Mouse (Mus musculus) fat pad, adult 2 months (tissue): ENCODE data around the gene Sucla2.

Experiments
- DNase-seq: peaks from one replicate; pipeline ENCODE4 v3.0.0-alpha.2; 2011; ENCODE audit warnings: low read depth, low spot score; ENCODE audit errors: extremely low read depth

The Sucla2 gene

DNA sequence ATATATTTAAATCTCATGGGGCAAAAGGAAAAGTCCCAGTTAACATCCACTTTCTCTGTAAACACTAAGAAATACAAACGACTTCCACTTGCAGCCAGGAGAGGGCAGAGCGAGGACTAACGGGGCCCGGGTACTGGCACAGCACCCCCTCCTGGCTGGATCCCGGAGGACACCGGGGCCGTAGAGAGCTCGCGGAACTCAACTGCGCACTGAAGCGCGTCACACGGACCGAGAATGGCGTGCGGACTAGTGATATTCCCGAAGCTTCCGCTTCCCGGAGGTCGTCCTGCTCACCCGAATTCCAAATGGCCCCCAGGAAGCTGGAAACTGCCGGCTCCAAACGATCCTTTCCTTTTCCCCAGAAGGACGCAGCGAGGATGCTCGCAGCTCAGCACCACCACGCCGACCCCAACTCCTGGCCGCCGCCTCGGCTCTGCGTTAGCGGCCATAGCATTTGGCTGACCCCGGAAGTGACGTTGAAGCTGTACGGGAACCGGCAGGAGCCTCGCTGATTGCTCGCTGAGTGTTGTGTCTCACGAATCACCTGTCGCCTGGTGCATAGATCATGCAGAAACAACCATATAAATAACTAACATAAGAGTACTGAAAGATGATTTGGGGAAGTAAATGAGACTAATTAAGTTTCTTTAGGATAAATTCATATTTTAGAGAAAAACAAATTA is at the start of gene Sucla2:
Gene Sucla2 (plus strand): TSS at position 554 of the 683 bp plus-strand sequence.
- DNase-seq = peak; percentile 55

GRCm38 (mm10) chr14:73475506-73475905 is 49.6 kb upstream of the Sucla2 start:
- DNase-seq = no peak

DNA sequence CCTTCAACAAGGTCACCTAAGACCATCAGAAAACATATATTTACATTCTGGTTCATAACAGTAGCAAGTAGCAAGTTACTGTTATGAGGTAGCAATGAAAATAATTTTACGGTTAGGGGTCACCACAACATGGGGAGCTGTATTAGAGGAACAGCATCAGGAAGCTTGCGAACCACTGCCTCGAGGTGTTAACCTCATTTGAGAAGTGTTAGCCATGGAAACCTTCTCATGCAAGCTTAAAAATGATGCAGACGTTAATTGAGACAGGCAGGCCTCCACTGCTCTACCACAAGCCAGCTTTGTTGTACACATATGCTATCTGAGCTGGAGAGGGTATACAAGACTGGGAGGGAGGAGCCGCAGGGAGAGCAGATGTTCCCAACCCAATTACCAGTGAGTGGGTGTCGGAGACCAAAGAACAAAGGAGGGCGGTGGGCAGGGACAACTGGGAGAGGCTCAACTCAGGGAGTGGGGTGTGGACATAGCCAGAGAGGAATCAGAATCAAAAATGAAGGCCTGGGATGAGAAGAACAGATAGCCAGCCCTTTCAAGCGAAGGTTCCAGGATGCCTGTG is 48.7 kb upstream of the Sucla2 start:
- no peak for DNase-seq

- no peak for DNase-seq
These were observed 48.0 kb upstream of the Sucla2 start for GRCm38 (mm10) chr14:73477077-73477476.

- DNase-seq = no peak
These were observed 46.8 kb upstream of the Sucla2 start for GRCm38 (mm10) chr14:73478321-73478720.

- no peak for DNase-seq
These were observed 45.3 kb upstream of the Sucla2 start for GRCm38 (mm10) chr14:73479771-73480170.

DNA sequence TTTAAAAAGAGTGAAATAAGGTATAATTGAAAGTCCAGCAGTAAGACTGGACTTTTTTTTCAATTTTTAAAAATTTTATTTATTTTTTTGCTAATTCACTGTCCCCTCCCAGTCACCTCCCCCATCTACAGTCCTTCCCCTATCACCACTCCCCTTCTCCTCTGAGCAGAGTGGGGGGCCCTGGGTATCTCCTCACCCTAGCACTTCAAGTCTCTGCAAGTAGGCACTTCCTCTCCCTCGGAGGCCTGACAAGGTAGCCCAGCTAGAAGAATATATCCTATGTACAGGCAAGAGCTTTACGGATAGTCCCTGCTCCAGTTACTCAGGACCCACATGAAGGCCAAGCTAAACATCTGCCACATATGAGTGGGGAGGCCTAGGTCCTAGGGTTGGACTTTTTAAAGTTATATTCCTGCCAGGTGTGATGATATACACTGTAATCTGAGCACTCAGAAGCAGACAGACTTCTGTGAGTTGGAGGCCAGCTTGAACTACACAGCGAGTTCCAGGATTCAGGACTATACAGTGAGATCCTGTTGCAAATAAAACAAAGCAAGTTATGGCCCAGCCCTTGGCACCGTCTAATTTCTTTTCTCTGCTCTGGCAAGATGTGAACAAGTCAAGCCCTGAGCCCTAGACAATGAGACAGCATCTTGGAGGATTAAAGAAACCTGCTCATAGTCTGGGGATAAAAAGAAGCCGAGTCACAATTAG is 41.4 kb upstream of the Sucla2 start:
- no peak for DNase-seq

DNA sequence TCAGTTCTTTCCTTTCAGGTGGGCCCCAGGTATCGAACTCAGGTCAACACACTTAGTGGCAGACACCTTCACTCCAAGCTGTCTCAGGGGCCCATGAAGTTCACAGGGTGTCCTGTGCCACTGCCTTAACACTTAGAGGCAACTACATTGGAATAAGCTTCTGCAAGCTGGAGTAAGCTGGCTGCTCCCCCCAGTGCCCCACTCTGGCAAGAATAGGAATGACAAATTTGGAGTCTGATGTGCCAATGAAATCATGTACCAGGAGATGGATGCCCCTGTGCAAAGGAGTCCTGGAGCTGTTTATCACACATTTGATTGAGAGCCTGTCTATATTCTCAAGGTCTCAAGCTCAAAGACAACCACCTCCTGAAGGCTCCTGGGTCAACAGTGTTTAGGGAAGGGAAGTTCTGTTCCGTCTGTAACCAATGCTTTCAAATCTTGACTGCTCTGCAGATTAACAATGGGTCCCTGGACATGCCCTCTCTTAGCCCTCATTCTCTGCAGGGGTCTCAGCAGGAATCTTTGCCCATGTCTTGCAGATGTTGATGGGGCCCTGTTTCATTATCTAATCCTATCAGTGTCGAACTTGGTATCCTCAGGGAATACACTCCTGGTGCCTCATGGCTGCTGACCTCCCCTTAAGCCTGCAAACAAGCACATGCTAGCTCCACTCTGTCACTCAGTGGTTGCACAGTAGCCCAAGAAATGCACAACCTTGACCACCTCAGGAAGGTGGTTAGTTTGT is 40.6 kb upstream of the Sucla2 start:
- DNase-seq = no peak

- DNase-seq = no peak
These were observed 38.5 kb upstream of the Sucla2 start for GRCm38 (mm10) chr14:73486641-73487040.

DNA sequence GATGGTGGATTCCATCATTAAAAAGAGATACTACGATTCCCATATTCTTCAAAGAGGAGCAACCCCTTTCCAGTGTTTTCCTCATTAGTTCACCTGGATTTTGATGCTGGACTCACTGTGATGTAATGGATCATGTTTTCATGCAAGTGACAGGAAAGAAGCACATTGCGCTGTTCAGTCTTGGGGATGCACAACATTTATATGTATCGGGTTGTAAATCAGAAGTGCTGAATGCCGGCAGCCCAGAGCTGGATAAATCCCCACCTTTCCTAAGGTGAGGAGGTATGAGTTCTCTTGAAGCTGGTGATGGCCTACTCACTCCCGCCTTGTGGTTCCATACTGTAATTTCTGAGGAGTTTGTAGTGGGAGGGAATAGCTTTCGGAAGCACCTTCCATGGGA is 31.8 kb upstream of the Sucla2 start:
- DNase-seq = no peak

DNA sequence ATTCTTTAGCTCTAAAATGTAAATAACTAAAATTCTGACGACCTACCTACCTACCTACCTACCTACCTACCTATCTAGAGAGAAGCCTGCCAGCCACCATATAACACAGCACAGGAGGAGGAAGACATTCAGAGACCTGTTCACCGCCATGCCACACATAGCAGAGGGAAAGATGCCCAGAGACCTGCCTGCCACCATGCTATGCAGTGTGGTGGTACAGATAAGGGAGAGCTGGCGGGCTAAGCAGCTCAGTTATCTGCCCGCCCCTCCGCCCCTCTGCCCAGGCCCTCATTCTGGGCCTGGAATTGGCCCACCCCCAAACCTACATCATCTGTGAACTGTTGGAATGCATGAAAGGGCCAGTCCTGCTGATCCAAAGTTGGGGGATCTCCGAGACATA is 31.0 kb upstream of the Sucla2 start:
- no peak for DNase-seq

- no peak for DNase-seq
These were observed 29.4 kb upstream of the Sucla2 start for GRCm38 (mm10) chr14:73495753-73496152.

GRCm38 (mm10) chr14:73501283-73501682 is 23.8 kb upstream of the Sucla2 start:
- no peak for DNase-seq

DNA sequence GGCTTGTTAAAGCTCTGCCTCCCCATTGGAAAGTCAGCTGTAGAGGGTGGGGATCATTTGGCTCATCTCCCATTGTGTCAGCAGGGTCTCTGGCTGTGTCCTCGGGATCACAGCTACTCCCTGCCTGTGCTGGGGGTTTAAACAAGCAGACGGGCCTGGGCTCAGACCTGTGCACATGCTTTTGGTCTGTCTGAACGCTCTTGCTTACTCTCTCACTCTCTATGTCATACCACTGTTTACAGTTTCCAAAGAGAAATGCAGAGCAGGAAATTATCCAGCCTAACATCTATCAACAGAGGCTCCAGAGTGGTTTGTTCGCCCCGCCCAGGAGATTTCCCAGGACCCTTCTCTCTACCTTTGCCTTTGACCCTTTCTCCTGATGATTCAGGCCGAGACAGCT is 23.4 kb upstream of the Sucla2 start:
- DNase-seq = no peak

GRCm38 (mm10) chr14:73502591-73503184 is 22.4 kb upstream of the Sucla2 start:
- DNase-seq = peak; percentile 56

DNA sequence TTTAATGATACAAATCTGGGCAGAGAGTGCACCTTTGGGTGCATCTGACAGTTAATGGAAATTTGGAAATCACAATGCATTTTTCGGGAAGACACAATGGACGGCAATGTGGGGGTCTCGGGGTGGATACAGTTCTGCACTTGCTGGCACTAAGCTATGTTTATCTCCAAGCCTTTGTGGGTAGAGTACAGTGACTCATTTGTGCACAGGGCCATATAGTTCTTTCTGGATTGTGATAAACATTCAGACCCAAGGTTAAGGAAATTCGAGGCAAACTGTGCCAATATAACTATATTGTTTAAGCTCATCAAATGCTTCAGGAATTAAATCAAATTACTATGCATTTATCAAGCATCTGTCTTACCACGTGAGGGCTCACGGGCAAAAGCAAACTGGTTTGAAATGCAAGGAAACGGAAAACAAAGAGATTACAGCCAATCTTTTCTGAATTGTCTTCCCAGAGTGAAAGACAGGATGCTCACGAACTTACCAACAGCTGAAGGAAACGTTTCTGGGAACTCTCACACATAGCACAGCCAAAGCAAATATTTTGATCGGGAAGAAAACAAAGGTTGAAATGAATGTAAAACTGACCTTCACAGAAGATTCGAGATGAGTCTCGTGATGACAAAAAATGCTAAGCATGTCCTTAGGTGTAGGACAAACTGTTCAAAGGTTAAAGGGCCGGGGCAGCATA is 21.7 kb upstream of the Sucla2 start:
- DNase-seq = no peak

- DNase-seq = no peak
These were observed 18.8 kb upstream of the Sucla2 start for GRCm38 (mm10) chr14:73506283-73506682.

DNA sequence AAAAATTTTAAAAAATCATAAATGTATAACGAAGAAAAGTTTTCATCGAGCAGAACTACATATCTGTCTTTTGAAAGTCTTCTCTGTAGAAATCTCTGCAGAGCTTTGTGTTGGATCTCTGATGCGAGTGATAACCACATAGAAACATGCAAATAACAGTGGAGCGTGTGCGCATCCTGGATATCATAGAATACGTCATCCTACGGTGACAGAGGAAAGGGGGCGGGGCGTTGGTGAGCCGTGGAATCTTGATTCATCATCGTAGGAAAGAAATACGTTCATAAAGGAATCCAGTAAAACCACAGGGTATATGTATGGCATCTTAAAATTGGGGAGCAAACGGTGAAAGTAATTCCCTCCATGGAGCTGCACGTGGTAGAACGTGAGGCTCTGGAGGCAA is 17.9 kb upstream of the Sucla2 start:
- no peak for DNase-seq

GRCm38 (mm10) chr14:73507702-73508376 is 17.3 kb upstream of the Sucla2 start:
- DNase-seq = no peak
